Mouse (Mus musculus) G1E (cell line): Measurements from ENCODE around the gene Paqr5.

Experiments
- CTCF ChIP-seq: IDR thresholded peaks from 2 replicates; pipeline ENCODE4 v1.5.1; 2012; ENCODE audit warnings: low read depth, low read length, inconsistent platforms, mixed read lengths
- GATA1 ChIP-seq: IDR thresholded peaks from 2 replicates; pipeline ENCODE4 v1.6.1; 2012; ENCODE audit warnings: borderline replicate concordance, low read length, inconsistent platforms, mixed read lengths
- GATA2 ChIP-seq: IDR thresholded peaks from 2 replicates; pipeline ENCODE4 v1.6.1; 2012; ENCODE audit warnings: low read depth, low read length, inconsistent platforms, borderline replicate concordance
- TAL1 ChIP-seq: conservative IDR thresholded peaks from 2 replicates; pipeline ENCODE4 v1.6.1; 2012; ENCODE audit warnings: low read depth, low read length, inconsistent platforms, mixed read lengths

DNA sequence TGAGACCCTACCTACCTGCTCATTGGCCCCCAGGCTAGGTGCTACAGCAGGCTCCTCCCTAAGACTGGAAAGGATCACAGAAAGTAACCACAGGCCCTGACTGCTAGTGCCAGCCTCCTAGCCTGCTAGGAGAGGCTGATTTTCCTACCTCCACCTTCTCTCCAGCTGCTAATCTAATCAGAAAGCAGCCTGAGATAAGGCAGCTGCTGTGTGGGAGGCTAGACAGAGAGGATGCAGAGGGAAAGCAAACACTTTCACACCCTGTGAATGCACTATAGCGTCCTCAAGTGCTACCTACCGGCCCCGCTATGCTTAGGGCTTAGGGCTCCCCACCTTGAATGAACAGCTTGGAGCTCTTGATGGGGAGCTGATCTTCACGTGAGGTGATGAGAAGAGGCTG lies 19.6 kb downstream of the Paqr5 start:
- TF ChIP-seq CTCF (no peak), GATA1 (no peak), GATA2 (no peak), TAL1 (no peak)
